Mouse (Mus musculus) midbrain, postnatal 0 days (tissue): ENCODE data around the gene Prr14. TPM values are rescaled to one million over a fixed set of nuclear protein-coding genes. Genes with fewer than 3 reads are reported as not detected.
"Not testable (repeated sequence)": the region's sequence is repeated elsewhere in the genome, so short reads cannot be mapped to it uniquely, and the experiment has no call there.

Experiments
- ATAC-seq: fragments of 200-750 bp; cut with Nextera tagmentation; 2 replicates; pipeline ENCODE4 v1.8.0; 2017; ENCODE audit warnings: moderate number of reproducible peaks, mild to moderate bottlenecking, moderate TSS enrichment, moderate library complexity; ENCODE audit not compliant: low FRiP score
- DNase-seq: peaks from one replicate; pipeline ENCODE4 v3.0.0-alpha.2; 2015; ENCODE audit warnings: low spot score
- H3K27ac ChIP-seq: fragments of 300-500 bp; sonication (generic); 2 replicates; pipeline ENCODE4 v1.5.1; 2014; ENCODE audit warnings: low read depth, mild to moderate bottlenecking, low read length, mixed read lengths
- H3K27me3 ChIP-seq: fragments of 300-500 bp; sonication (generic); 2 replicates; pipeline ENCODE4 v1.6.1; 2014; ENCODE audit warnings: low read length, control low read depth, mixed read lengths; ENCODE audit not compliant: insufficient read depth
- H3K36me3 ChIP-seq: fragments of 300-500 bp; sonication (generic); 2 replicates; pipeline ENCODE4 v1.6.1; 2014; ENCODE audit warnings: low read length, control low read depth, mixed read lengths; ENCODE audit not compliant: insufficient read depth
- H3K4me1 ChIP-seq: fragments of 300-500 bp; sonication (generic); 2 replicates; pipeline ENCODE4 v1.6.1; 2014; ENCODE audit warnings: mild to moderate bottlenecking, control low read depth, antibody characterized with exemption, low read length, mixed read lengths; ENCODE audit not compliant: insufficient read depth
- H3K4me2 ChIP-seq: fragments of 300-500 bp; sonication (generic); 2 replicates; pipeline ENCODE4 v1.6.1; 2014; ENCODE audit warnings: low read depth, mild to moderate bottlenecking, low read length, mixed read lengths; ENCODE audit not compliant: poor library complexity, severe bottlenecking
- H3K4me3 ChIP-seq: fragments of 300-500 bp; sonication (generic); 2 replicates; pipeline ENCODE4 v1.5.1; 2014; ENCODE audit warnings: low read depth, mild to moderate bottlenecking, low read length, moderate library complexity
- H3K9ac ChIP-seq: fragments of 300-500 bp; sonication (generic); replicated peaks from 2 replicates; pipeline ENCODE4 v1.6.1; 2014; ENCODE audit warnings: mild to moderate bottlenecking, low read length, moderate library complexity, mixed read lengths; ENCODE audit not compliant: poor library complexity, severe bottlenecking
- H3K9me3 ChIP-seq: fragments of 300-500 bp; sonication (generic); 2 replicates; pipeline ENCODE4 v1.6.1; 2016; ENCODE audit warnings: low read length, control low read depth
- CTCF ChIP-seq: IDR thresholded peaks from 2 replicates; pipeline ENCODE4 v1.5.1; 2016; ENCODE audit warnings: antibody characterized with exemption, mild to moderate bottlenecking
- WGBS: fragments of 180-500 bp; shearing (Covaris S2); extraction: QIAGEN DNeasy Blood & Tissue Kit; methylation state at CpG from one replicate; pipeline ENCODE4 v1.1.7; 2014; 5-methylcytosine and 5-hydroxymethylcytosine counted together
- polyA plus RNA-seq: library from polyadenylated mRNA; unstranded; fragments of >200 nt; fragmentation: Nextera tagmentation; extraction: Ambion mirVana; gene quantifications from 2 replicates; pipeline ENCODE4 v1.2.1, GENCODE M21; 2015
- total RNA-seq: library from RNA; depleted of rRNA; stranded (reverse); fragments of >200 nt; gene quantifications from 2 replicates; pipeline ENCODE4 v1.2.3, GENCODE M21; 2014

Prr14 gene
- total and polyA plus RNA-seq, 2 experiments from 2014 or later, result 28.2 to 38.7 TPM

- H3K36me3 ChIP-seq, result peaks cover 8% of the 10 kb centered on the region
- DNase-seq (no peak), ATAC-seq (no peak)
- H3K4me3 ChIP-seq, result no peak overlapping the region
- WGBS, result 95% methylated on average over 2 of the region's 2 CpGs
- no peaks in the 10 kb centered on the region for H3K27me3 ChIP-seq
- H3K4me2 ChIP-seq, result no peak overlapping the region
- H3K27ac ChIP-seq, result no peak overlapping the region
- TF ChIP-seq CTCF, result no peak
- H3K9me3 ChIP-seq, result peaks cover 5% of the 10 kb centered on the region; the same call in 1 of the 2 replicates
- H3K4me1 ChIP-seq, result peaks cover 7% of the 10 kb centered on the region; the same call in 1 of the 2 replicates
- H3K9ac ChIP-seq, result no peak overlapping the region
Measured at GRCm38 (mm10) chr7:127453056-127453455, 6.4 kb upstream of the Prr14 start.

DNA sequence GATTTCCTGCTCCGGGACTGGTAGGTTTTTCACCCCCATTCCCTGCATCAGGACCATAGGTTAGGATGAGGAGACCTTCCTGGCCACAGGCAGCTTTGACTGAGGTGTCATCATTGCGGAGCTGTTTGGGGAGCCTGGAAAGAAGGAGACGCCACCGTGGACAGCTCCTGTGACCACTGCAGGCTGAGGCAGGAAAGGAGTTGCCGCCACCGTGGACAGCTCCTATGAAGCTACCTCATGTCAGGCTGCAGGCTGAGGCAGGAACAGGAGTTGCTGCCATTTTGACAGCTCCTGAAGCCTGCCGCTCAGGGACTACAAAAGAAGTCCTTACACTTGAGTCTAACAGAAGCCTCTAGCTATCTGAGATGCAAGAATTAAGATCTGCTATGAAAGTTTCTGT lies 4.5 kb upstream of the Prr14 start:
- WGBS, result 91% methylated on average over 7 of the region's 7 CpGs
- H3K9me3 ChIP-seq, result peaks cover 5% of the 10 kb centered on the region; the same call in 1 of the 2 replicates
- no peak overlapping the region for H3K9ac ChIP-seq
- no peak overlapping the region for H3K27ac ChIP-seq
- peaks cover 7% of the 10 kb centered on the region; the same call in 1 of the 2 replicates for H3K4me1 ChIP-seq
- DNase-seq (no peak), ATAC-seq (no peak)
- TF ChIP-seq CTCF, result no peak
- no peaks in the 10 kb centered on the region for H3K27me3 ChIP-seq
- peaks cover 11% of the 10 kb centered on the region for H3K36me3 ChIP-seq
- no peak overlapping the region for H3K4me2 ChIP-seq
- no peak overlapping the region for H3K4me3 ChIP-seq

- WGBS, result 89% methylated on average over 3 of the region's 3 CpGs
- ATAC-seq, H3K27ac ChIP-seq, H3K9me3 ChIP-seq, H3K4me2 ChIP-seq, H3K4me1 ChIP-seq, H3K4me3 ChIP-seq, DNase-seq, H3K9ac ChIP-seq, H3K27me3 ChIP-seq: not testable (repeated sequence)
- H3K36me3 ChIP-seq, result peaks cover 11% of the 10 kb centered on the region
Measured at GRCm38 (mm10) chr7:127458371-127459122, 864 bp upstream of the Prr14 start.

DNA sequence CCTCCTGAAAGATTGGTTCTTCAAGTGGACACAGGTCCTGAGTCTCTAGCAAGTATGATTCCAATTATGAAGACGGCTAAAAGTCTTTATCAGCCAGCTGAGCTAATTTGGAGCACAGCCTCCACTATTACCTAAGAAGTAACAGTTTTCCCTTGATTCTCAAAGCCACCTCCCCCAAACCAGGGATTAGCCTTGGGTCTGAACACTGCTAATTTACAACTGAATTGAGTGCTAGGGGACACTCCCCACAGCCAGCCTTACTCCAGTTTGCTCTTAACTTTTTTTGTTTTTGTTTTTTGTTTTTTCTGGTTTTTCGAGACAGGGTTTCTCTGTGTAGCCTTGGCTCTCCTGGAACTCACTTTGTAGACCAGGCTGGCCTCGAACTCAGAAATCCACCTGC lies 5.8 kb downstream of the Prr14 start:
- Histone ChIP-seq H3K4me2 (no peak overlapping the region), H3K27ac (no peak overlapping the region), H3K9ac (no peak overlapping the region), H3K4me1 (no peaks in the 10 kb centered on the region), H3K36me3 (no peaks in the 10 kb centered on the region; the same call in 1 of the 2 replicates), H3K4me3 (no peak overlapping the region), H3K9me3 (no peaks in the 10 kb centered on the region), H3K27me3 (no peaks in the 10 kb centered on the region)
- no peak for TF ChIP-seq CTCF
- WGBS, result 90% methylated on average over 3 of the region's 3 CpGs
- ATAC-seq, result no peak
- no peak for DNase-seq

DNA sequence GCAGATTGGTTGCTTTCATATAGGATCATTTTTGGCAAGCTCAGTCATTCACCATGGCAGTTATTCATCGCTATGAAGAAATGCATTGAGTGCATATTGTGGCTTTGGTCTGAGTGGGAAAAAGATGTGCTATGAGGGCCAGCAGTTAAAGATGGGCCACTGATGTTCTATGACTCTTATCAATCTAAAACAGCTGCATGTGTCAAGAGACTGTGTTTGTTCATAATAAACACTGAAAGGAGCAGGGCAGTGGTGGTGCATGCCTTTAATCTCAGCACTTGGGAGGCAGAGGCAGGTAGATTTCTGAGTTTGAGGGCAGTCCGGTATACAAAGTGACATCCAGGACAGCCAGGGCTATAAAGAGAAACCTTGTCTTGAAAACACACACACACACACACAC lies 6.3 kb downstream of the Prr14 start:
- H3K4me2 ChIP-seq, H3K27me3 ChIP-seq, ATAC-seq, H3K4me1 ChIP-seq, H3K4me3 ChIP-seq, H3K9me3 ChIP-seq, DNase-seq, H3K9ac ChIP-seq, H3K27ac ChIP-seq, H3K36me3 ChIP-seq: not testable (repeated sequence)
- WGBS, result 97% methylated on average over 2 of the region's 2 CpGs

- Histone ChIP-seq H3K9me3 (no peaks in the 10 kb centered on the region), H3K9ac (no peak overlapping the region), H3K4me1 (no peaks in the 10 kb centered on the region), H3K4me2 (no peak overlapping the region), H3K27ac (no peak overlapping the region), H3K4me3 (no peak overlapping the region), H3K36me3 (no peaks in the 10 kb centered on the region), H3K27me3 (no peaks in the 10 kb centered on the region)
- no peak for TF ChIP-seq CTCF
- 93% methylated on average over 4 of the region's 4 CpGs for WGBS
- DNase-seq (no peak), ATAC-seq (no peak)
Measured at GRCm38 (mm10) chr7:127466606-127467005, 7.2 kb downstream of the Prr14 start.
